Mouse (Mus musculus): Measurements from ENCODE around the gene Lrfn2. TPM values are rescaled to one million over a fixed set of nuclear protein-coding genes. Genes with fewer than 3 reads are reported as not detected.

Gene Lrfn2
- polyA plus RNA-seq, 1 experiment from 2014 or later = 13.2 TPM

DNA sequence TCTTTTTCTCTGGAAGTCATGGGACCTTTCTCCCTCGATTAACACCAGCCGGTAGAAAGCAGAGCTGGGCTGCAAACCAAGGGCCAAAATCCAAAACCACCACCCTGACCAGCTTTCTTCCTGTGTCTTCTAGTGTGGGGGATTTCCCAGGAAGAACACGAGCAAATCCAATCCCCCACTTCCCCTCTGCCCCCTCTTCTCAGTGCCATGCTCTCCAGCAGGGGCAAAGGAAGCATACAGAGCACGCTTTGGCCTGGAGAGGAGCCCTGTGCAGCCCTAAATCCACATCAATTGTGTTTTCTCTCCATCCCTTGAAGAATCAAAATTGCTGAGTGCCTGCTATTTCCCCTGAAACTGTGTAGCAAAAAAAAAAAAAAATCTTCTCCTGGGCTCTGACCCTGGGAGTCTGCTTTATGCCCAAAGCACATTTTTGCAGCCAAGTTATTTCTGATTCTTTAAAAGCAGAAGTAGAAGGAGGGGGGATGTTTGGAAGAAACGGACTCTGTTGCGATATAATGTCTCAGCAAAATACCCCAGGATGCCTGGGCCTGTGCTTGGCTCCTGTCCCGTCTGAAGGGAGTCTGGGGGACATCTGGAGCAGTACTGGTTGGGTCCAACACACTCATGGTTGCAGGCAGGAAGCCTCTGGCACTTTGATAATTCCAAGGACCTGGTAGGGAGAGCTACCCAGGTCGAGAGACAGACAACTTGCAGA lies 86.8 kb downstream of the Lrfn2 start:
- no peak for ATAC-seq
- H3K27ac ChIP-seq (ENCODE audit: low read depth, low read length) = no peak overlapping the region
- WGBS = 69% methylated on average over 8 of the region's 8 CpGs
- no peak overlapping the region for H3K4me2 ChIP-seq (ENCODE audit: low read length)
- H3K4me1 ChIP-seq (ENCODE audit: control insufficient read depth, insufficient read depth, low read depth, low read length) = 0 out of 2 replicates have a peak, but pooled peaks cover 5% of the 10 kb centered on the region
- H3K9ac ChIP-seq (ENCODE audit: low read depth, low read length) = no peak overlapping the region
- H3K9me3 ChIP-seq (ENCODE audit: control insufficient read depth, low read length) = no peaks in the 10 kb centered on the region
- no peak overlapping the region for H3K4me3 ChIP-seq (ENCODE audit: low read length)
- no peaks in the 10 kb centered on the region for H3K36me3 ChIP-seq (ENCODE audit: control insufficient read depth, insufficient read depth, low read length)
- no peaks in the 10 kb centered on the region for H3K27me3 ChIP-seq (replicated peaks; ENCODE audit: control insufficient read depth, insufficient read depth, low read length)

DNA sequence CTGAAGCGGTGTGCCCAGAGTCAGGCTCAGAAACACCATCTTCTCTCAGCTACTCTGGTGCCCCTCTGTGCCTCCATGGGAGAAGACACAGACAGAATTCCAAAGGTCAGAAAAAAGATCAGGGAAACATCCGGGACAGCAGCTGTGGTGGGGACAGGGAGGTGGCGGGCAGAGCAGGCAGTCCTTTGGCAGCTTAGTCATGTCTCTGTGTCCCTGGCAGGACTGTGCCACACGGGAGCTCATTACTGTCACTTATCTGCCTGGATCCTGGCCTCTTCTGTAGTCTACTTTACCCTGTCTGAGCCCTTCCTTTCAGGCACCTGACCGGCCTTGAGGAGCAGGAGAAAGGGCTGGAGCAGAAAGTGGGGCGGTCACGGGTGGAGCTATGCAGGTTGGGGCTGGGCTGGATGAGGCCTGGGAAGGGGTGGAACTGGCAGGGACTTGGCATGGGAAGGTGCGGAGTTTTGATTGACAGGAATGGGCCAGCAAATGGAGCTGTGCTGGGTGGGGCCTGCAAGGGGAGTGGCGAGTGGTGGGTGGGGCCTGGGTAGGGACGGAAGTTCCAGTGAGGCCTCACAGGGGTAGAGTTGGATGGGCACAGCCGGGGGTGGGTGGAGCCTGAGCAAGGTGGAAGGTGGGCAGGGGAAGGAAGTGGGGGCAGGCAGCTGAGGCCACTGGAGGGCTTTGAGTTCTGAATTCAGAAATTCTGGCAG lies 97.5 kb downstream of the Lrfn2 start:
- H3K27me3 ChIP-seq (replicated peaks; ENCODE audit: control insufficient read depth, insufficient read depth, low read length) = no peaks in the 10 kb centered on the region
- no peak overlapping the region for H3K4me2 ChIP-seq (ENCODE audit: low read length)
- no peak overlapping the region for H3K4me3 ChIP-seq (ENCODE audit: low read length)
- ATAC-seq = peak; percentile 58
- H3K4me1 ChIP-seq (ENCODE audit: control insufficient read depth, insufficient read depth, low read depth, low read length) = peaks cover 8% of the 10 kb centered on the region
- H3K9me3 ChIP-seq (ENCODE audit: control insufficient read depth, low read length) = no peaks in the 10 kb centered on the region
- no peaks in the 10 kb centered on the region for H3K36me3 ChIP-seq (ENCODE audit: control insufficient read depth, insufficient read depth, low read length)
- H3K9ac ChIP-seq (ENCODE audit: low read depth, low read length) = no peak overlapping the region
- H3K27ac ChIP-seq (ENCODE audit: low read depth, low read length) = no peak overlapping the region; the same call in 1 of the 2 replicates
- 32% methylated on average over 11 of the region's 11 CpGs for WGBS

DNA sequence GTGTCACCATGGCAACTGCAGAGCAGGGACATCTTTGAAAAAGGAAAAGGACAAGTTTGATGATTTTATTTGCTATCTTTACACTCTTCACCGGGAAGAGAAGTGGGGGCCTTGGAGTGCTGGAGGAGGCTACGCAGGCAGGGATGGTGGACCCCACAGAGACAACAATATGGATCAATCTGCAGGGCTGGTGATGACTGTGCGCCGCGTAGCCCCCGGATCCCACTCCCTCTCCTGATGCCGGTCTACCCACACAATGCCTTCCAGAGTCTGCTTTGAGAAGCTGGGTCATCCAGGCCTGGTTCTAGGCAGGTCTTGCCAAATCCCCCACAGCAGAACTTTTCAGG lies 98.1 kb downstream of the Lrfn2 start:
- ATAC-seq = peak; percentile 26; the same call in 1 of the 2 replicates
- Histone ChIP-seq H3K4me3 (ENCODE audit: low read length) (no peak overlapping the region), H3K27me3 (replicated peaks; ENCODE audit: control insufficient read depth, insufficient read depth, low read length) (no peaks in the 10 kb centered on the region), H3K4me1 (ENCODE audit: control insufficient read depth, insufficient read depth, low read depth, low read length) (peaks cover 8% of the 10 kb centered on the region), H3K27ac (ENCODE audit: low read depth, low read length) (no peak overlapping the region), H3K9ac (ENCODE audit: low read depth, low read length) (no peak overlapping the region), H3K9me3 (ENCODE audit: control insufficient read depth, low read length) (no peaks in the 10 kb centered on the region), H3K36me3 (ENCODE audit: control insufficient read depth, insufficient read depth, low read length) (no peaks in the 10 kb centered on the region), H3K4me2 (ENCODE audit: low read length) (no peak overlapping the region)
- 72% methylated on average over 7 of the region's 7 CpGs for WGBS

DNA sequence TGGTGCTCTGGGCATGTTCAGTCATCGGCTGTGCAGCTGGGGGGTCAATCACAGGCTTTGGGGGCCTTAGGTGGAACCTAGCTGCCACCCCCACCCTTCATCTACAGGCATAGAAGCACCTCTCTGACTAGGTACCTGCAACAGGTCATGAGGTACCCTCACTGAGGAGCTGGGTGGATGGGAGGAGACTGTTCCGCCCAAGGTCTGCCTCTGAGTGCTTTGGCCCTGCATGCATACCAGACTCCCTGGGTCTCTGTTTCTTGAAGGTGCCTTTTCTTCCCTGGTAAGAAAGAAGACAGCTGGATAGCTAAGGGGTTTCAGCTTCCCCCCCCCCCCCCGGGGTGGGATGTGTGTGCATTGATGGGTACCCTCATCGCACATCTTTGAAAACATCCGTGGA lies 98.7 kb downstream of the Lrfn2 start:
- Histone ChIP-seq H3K9me3 (ENCODE audit: control insufficient read depth, low read length) (no peaks in the 10 kb centered on the region), H3K27me3 (replicated peaks; ENCODE audit: control insufficient read depth, insufficient read depth, low read length) (no peaks in the 10 kb centered on the region), H3K4me1 (ENCODE audit: control insufficient read depth, insufficient read depth, low read depth, low read length) (peaks cover 8% of the 10 kb centered on the region), H3K9ac (ENCODE audit: low read depth, low read length) (no peak overlapping the region), H3K27ac (ENCODE audit: low read depth, low read length) (no peak overlapping the region), H3K36me3 (ENCODE audit: control insufficient read depth, insufficient read depth, low read length) (no peaks in the 10 kb centered on the region), H3K4me3 (ENCODE audit: low read length) (no peak overlapping the region), H3K4me2 (ENCODE audit: low read length) (no peak overlapping the region)
- WGBS = 90% methylated on average over 5 of the region's 5 CpGs
- ATAC-seq = no peak

DNA sequence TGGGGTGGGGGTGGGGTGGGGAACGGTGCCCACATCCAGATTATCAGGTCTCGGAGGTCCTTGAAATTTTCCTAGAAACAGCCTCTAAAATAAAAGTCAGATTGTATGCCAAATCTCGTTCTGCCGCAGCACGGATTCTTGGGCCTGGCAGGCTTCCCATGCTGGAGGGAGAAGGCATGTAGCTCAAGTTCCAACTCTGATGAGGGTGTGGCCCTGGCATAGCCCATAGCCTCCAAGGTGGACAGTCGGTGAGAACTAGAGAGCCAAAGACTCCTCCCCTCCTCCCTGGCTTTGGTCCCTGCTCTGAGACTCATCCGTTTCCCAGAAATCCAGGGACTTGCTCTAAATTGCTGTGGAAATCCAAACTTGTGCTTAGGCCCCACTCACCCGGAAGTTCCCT lies 99.6 kb downstream of the Lrfn2 start:
- H3K27ac ChIP-seq (ENCODE audit: low read depth, low read length) = no peak overlapping the region
- no peaks in the 10 kb centered on the region for H3K36me3 ChIP-seq (ENCODE audit: control insufficient read depth, insufficient read depth, low read length)
- H3K9me3 ChIP-seq (ENCODE audit: control insufficient read depth, low read length) = no peaks in the 10 kb centered on the region
- no peak for ATAC-seq
- no peak overlapping the region for H3K4me3 ChIP-seq (ENCODE audit: low read length)
- no peak overlapping the region for H3K9ac ChIP-seq (ENCODE audit: low read depth, low read length)
- H3K27me3 ChIP-seq (replicated peaks; ENCODE audit: control insufficient read depth, insufficient read depth, low read length) = no peaks in the 10 kb centered on the region
- H3K4me1 ChIP-seq (ENCODE audit: control insufficient read depth, insufficient read depth, low read depth, low read length) = peaks cover 8% of the 10 kb centered on the region
- 63% methylated on average over 8 of the region's 8 CpGs for WGBS
- H3K4me2 ChIP-seq (ENCODE audit: low read length) = no peak overlapping the region

DNA sequence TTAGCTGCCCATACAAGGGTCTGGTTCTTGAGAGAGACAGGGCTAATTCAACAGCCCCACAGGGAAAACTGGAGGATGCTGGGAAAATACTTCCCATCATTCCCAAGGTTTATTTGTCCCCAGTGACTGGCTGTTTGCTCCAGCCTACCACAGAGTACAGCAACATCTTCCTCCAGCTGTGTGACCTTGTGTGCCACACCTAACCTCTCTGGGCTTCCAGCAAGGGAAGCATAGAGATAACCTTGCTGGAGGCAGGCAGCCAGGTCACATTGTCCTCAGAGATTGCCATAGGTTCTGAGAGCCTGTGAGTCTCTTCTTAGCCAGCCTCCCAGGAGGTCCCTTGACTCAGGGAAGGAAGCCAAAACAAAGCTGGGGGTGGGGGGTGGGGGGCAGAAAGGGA lies 101.1 kb downstream of the Lrfn2 start:
- H3K4me2 ChIP-seq (ENCODE audit: low read length) = no peak overlapping the region
- no peaks in the 10 kb centered on the region for H3K9me3 ChIP-seq (ENCODE audit: control insufficient read depth, low read length)
- no peak overlapping the region for H3K9ac ChIP-seq (ENCODE audit: low read depth, low read length)
- no peaks in the 10 kb centered on the region for H3K36me3 ChIP-seq (ENCODE audit: control insufficient read depth, insufficient read depth, low read length)
- H3K4me3 ChIP-seq (ENCODE audit: low read length) = no peak overlapping the region
- H3K27me3 ChIP-seq (replicated peaks; ENCODE audit: control insufficient read depth, insufficient read depth, low read length) = no peaks in the 10 kb centered on the region
- no peak for ATAC-seq
- H3K27ac ChIP-seq (ENCODE audit: low read depth, low read length) = no peak overlapping the region; the same call in none of the 2 replicates
- peaks cover 8% of the 10 kb centered on the region for H3K4me1 ChIP-seq (ENCODE audit: control insufficient read depth, insufficient read depth, low read depth, low read length)

DNA sequence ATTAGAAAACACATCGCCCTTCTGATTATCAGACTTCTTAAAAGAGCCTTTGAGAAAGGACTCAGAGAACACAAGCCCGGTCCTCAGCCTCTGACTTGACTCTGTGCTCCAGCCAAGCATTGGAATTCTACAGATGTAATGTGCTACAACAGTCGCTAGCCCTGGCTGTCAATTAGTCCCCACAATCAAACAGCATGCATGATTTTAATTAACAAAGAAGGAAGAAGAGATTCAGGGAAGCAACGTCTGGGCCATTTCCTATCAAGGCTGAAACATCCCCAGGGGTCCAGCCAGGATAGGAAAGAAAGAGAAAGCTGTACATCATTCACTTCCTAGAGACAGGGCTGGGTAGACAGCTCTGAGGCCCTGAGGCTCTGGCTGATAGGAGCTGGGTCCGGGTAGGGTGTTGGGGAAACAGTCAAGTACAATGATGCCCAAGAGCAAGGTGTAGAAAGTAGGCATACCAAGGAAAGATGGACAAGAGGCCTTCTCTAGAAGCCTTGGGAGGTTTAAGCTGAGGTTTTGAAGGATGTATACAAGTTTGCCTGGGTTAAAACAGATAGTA lies 101.6 kb downstream of the Lrfn2 start:
- Histone ChIP-seq H3K4me2 (ENCODE audit: low read length) (no peak overlapping the region), H3K36me3 (ENCODE audit: control insufficient read depth, insufficient read depth, low read length) (no peaks in the 10 kb centered on the region), H3K27ac (ENCODE audit: low read depth, low read length) (no peak overlapping the region; the same call in 1 of the 2 replicates), H3K9me3 (ENCODE audit: control insufficient read depth, low read length) (no peaks in the 10 kb centered on the region), H3K27me3 (replicated peaks; ENCODE audit: control insufficient read depth, insufficient read depth, low read length) (no peaks in the 10 kb centered on the region), H3K9ac (ENCODE audit: low read depth, low read length) (no peak overlapping the region), H3K4me3 (ENCODE audit: low read length) (no peak overlapping the region), H3K4me1 (ENCODE audit: control insufficient read depth, insufficient read depth, low read depth, low read length) (peaks cover 8% of the 10 kb centered on the region)
- ATAC-seq = no peak
- WGBS = 20% methylated on average over 5 of the region's 5 CpGs

DNA sequence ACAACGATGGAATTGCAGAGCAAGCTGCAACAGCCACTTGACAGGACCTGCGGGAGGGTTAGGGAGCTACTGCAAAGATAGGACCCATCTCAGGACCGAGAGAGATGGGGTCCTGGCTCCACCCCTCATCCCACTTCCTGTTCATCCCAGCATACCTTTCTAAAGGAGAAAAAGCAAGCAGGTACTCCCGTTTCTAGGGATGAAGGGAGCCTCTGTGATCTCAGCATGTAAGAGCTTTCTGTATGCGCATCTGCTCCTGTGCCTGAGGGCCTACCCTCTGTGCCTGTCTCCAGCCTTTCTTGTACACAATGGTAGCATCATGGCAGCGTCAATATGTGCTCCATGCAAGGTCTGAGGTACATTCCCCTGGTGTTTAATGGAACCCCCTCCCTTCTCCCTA lies 102.9 kb downstream of the Lrfn2 start:
- Histone ChIP-seq H3K27ac (ENCODE audit: low read depth, low read length) (no peak overlapping the region), H3K27me3 (replicated peaks; ENCODE audit: control insufficient read depth, insufficient read depth, low read length) (no peaks in the 10 kb centered on the region), H3K4me2 (ENCODE audit: low read length) (no peak overlapping the region), H3K9me3 (ENCODE audit: control insufficient read depth, low read length) (no peaks in the 10 kb centered on the region), H3K36me3 (ENCODE audit: control insufficient read depth, insufficient read depth, low read length) (no peaks in the 10 kb centered on the region), H3K4me1 (ENCODE audit: control insufficient read depth, insufficient read depth, low read depth, low read length) (peaks cover 5% of the 10 kb centered on the region), H3K9ac (ENCODE audit: low read depth, low read length) (no peak overlapping the region), H3K4me3 (ENCODE audit: low read length) (no peak overlapping the region)
- no peak for ATAC-seq
- WGBS = 68% methylated on average over 6 of the region's 6 CpGs

DNA sequence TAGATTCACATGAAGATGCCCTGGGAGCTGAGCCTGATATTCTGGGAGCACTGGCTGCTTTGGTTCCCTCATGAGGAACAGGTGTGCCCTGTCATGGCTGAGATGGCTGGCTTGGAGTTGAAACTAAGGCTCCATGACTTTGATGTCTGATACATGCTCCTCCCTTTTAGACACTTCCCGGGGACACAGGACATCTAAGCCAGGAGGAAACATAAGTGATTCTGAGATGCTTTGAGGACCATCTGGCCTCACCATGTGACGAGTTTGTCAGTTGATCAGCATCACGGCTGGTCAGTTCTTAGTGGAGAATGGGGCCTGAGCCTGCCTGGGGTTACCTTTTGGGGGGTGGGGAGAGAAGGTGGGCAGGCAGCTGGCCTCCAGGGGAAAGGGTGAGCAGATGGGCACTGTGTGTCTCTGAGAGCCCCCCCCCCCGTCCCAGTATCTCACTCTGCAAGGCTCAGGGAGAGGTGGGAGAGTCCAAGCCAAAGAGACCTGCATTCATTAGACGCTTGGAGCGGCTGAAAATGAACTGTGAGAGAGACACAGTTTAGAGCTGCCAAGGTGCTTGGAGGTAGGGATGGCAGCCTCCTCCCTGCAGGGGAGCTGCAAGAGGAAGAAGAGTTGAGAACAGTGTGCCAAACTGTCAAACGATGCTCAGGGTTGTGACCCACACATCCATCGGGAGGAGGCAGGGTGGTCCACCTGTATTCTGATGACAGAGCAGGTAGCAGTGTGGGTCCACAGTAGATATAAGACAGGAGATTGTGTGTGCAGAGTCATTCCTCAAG lies 105.2 kb downstream of the Lrfn2 start:
- no peaks in the 10 kb centered on the region for H3K27me3 ChIP-seq (replicated peaks; ENCODE audit: control insufficient read depth, insufficient read depth, low read length)
- WGBS = 72% methylated on average over 8 of the region's 8 CpGs
- H3K27ac ChIP-seq (ENCODE audit: low read depth, low read length) = no peak overlapping the region
- H3K4me3 ChIP-seq (ENCODE audit: low read length) = no peak overlapping the region
- peak; percentile 51; the same call in 1 of the 2 replicates for ATAC-seq
- no peak overlapping the region for H3K4me2 ChIP-seq (ENCODE audit: low read length)
- H3K36me3 ChIP-seq (ENCODE audit: control insufficient read depth, insufficient read depth, low read length) = no peaks in the 10 kb centered on the region
- H3K9ac ChIP-seq (ENCODE audit: low read depth, low read length) = no peak overlapping the region
- peaks cover 3% of the 10 kb centered on the region for H3K4me1 ChIP-seq (ENCODE audit: control insufficient read depth, insufficient read depth, low read depth, low read length)
- H3K9me3 ChIP-seq (ENCODE audit: control insufficient read depth, low read length) = no peaks in the 10 kb centered on the region

All from hindbrain, embryonic 16.5 days (tissue).